Mouse (Mus musculus) brain, embryonic 14.5 days (tissue): ENCODE data around the gene Macrod2.

Experiments used
- CTCF ChIP-seq: fragments of 200-500 bp; IDR thresholded peaks from 2 replicates; pipeline ENCODE4 v1.5.1; 2012; ENCODE audit warnings: inconsistent platforms, mild to moderate bottlenecking, moderate library complexity, borderline replicate concordance; ENCODE audit not compliant: insufficient read depth, insufficient read length; ENCODE audit errors: extremely low read depth
- POLR2A ChIP-seq: fragments of 200-500 bp; IDR thresholded peaks from 2 replicates; pipeline ENCODE4 v1.6.1; 2012; ENCODE audit warnings: mild to moderate bottlenecking, inconsistent platforms, borderline replicate concordance; ENCODE audit not compliant: poor library complexity, insufficient read depth, insufficient read length, severe bottlenecking; ENCODE audit errors: extremely low read depth

DNA sequence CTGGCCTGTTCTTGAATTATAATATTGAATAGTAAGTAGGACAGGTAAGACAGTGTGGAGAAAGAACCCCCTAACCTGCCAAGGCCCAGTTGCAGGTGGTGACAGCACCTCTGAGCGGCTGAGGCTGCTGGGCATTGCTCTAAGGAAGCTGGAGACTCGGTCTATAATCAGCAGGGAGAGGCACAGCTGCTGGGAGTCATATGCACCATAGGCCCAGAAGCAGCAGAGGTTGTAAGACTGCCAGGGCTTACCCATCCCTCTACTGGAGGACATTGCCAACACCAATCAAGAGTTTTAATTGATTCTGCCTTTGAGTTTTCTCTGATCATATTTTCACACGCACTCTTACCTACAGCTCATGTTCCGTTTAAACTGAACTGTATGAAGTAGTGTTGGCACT is 869.5 kb downstream of the Macrod2 start:
- no peak for TF ChIP-seq CTCF
- TF ChIP-seq POLR2A = no peak
